Mouse (Mus musculus): Measurements from ENCODE around the gene Tmem86a. TPM values are rescaled to one million over a fixed set of nuclear protein-coding genes. Genes with fewer than 3 reads are reported as not detected.

Gene Tmem86a
- polyA plus RNA-seq, 1 experiment from 2014 or later, result 43.8 TPM

GRCm38 (mm10) chr7:47098044-47098443, 47.6 kb downstream of the Tmem86a start:
- Histone ChIP-seq H3K27me3 (replicated peaks; ENCODE audit: control insufficient read depth, insufficient read depth, low read length) (no peaks in the 10 kb centered on the region), H3K4me1 (replicated peaks; ENCODE audit: control insufficient read depth, insufficient read depth, low read length) (no peaks in the 10 kb centered on the region), H3K9me3 (ENCODE audit: control insufficient read depth) (no peaks in the 10 kb centered on the region), H3K27ac (ENCODE audit: low read depth, low read length) (no peak overlapping the region), H3K4me2 (replicated peaks; ENCODE audit: low read depth) (no peak overlapping the region), H3K4me3 (ENCODE audit: low read depth, low read length) (no peak overlapping the region), H3K9ac (ENCODE audit: low read depth, low read length) (no peak overlapping the region), H3K36me3 (ENCODE audit: control insufficient read depth, insufficient read depth) (no peaks in the 10 kb centered on the region)
- no peak for ATAC-seq
- TF ChIP-seq CTCF (IDR thresholded peaks at IDR 0.05; ENCODE audit: low read depth), result no peak
- WGBS, result 62% methylated on average over 7 of the region's 7 CpGs

GRCm38 (mm10) chr7:47099306-47099705, 48.9 kb downstream of the Tmem86a start:
- ATAC-seq, result no peak
- H3K9me3 ChIP-seq (ENCODE audit: control insufficient read depth), result no peaks in the 10 kb centered on the region
- WGBS, result 79% methylated on average over 7 of the region's 7 CpGs
- H3K9ac ChIP-seq (ENCODE audit: low read depth, low read length), result no peak overlapping the region
- H3K27me3 ChIP-seq (replicated peaks; ENCODE audit: control insufficient read depth, insufficient read depth, low read length), result no peaks in the 10 kb centered on the region
- TF ChIP-seq CTCF (IDR thresholded peaks at IDR 0.05; ENCODE audit: low read depth), result no peak
- H3K27ac ChIP-seq (ENCODE audit: low read depth, low read length), result no peak overlapping the region
- no peaks in the 10 kb centered on the region for H3K36me3 ChIP-seq (ENCODE audit: control insufficient read depth, insufficient read depth)
- no peaks in the 10 kb centered on the region for H3K4me1 ChIP-seq (replicated peaks; ENCODE audit: control insufficient read depth, insufficient read depth, low read length)
- no peak overlapping the region for H3K4me3 ChIP-seq (ENCODE audit: low read depth, low read length)
- no peak overlapping the region for H3K4me2 ChIP-seq (replicated peaks; ENCODE audit: low read depth)

GRCm38 (mm10) chr7:47100615-47101014, 50.2 kb downstream of the Tmem86a start:
- Histone ChIP-seq H3K4me1 (replicated peaks; ENCODE audit: control insufficient read depth, insufficient read depth, low read length) (no peaks in the 10 kb centered on the region), H3K27me3 (replicated peaks; ENCODE audit: control insufficient read depth, insufficient read depth, low read length) (no peaks in the 10 kb centered on the region), H3K4me3 (ENCODE audit: low read depth, low read length) (no peak overlapping the region), H3K27ac (ENCODE audit: low read depth, low read length) (no peak overlapping the region), H3K36me3 (ENCODE audit: control insufficient read depth, insufficient read depth) (no peaks in the 10 kb centered on the region), H3K4me2 (replicated peaks; ENCODE audit: low read depth) (no peak overlapping the region), H3K9me3 (ENCODE audit: control insufficient read depth) (no peaks in the 10 kb centered on the region), H3K9ac (ENCODE audit: low read depth, low read length) (no peak overlapping the region)
- no peak for TF ChIP-seq CTCF (IDR thresholded peaks at IDR 0.05; ENCODE audit: low read depth)
- no peak for ATAC-seq
- 63% methylated on average over 6 of the region's 6 CpGs for WGBS

- no peak for TF ChIP-seq CTCF (IDR thresholded peaks at IDR 0.05; ENCODE audit: low read depth)
- Histone ChIP-seq H3K27me3 (replicated peaks; ENCODE audit: control insufficient read depth, insufficient read depth, low read length) (no peaks in the 10 kb centered on the region), H3K9me3 (ENCODE audit: control insufficient read depth) (no peaks in the 10 kb centered on the region), H3K4me1 (replicated peaks; ENCODE audit: control insufficient read depth, insufficient read depth, low read length) (no peaks in the 10 kb centered on the region), H3K4me3 (ENCODE audit: low read depth, low read length) (no peak overlapping the region), H3K36me3 (ENCODE audit: control insufficient read depth, insufficient read depth) (no peaks in the 10 kb centered on the region), H3K9ac (ENCODE audit: low read depth, low read length) (no peak overlapping the region), H3K27ac (ENCODE audit: low read depth, low read length) (no peak overlapping the region), H3K4me2 (replicated peaks; ENCODE audit: low read depth) (no peak overlapping the region)
- WGBS, result 70% methylated on average over 2 of the region's 2 CpGs
- ATAC-seq, result no peak
These were observed 52.6 kb downstream of the Tmem86a start for GRCm38 (mm10) chr7:47102970-47103369.

GRCm38 (mm10) chr7:47103671-47104414, 53.4 kb downstream of the Tmem86a start:
- no peaks in the 10 kb centered on the region for H3K27me3 ChIP-seq (replicated peaks; ENCODE audit: control insufficient read depth, insufficient read depth, low read length)
- H3K9me3 ChIP-seq (ENCODE audit: control insufficient read depth), result no peaks in the 10 kb centered on the region
- no peaks in the 10 kb centered on the region for H3K4me1 ChIP-seq (replicated peaks; ENCODE audit: control insufficient read depth, insufficient read depth, low read length)
- no peak overlapping the region for H3K4me2 ChIP-seq (replicated peaks; ENCODE audit: low read depth)
- TF ChIP-seq CTCF (IDR thresholded peaks at IDR 0.05; ENCODE audit: low read depth), result no peak
- no peak for ATAC-seq
- H3K36me3 ChIP-seq (ENCODE audit: control insufficient read depth, insufficient read depth), result no peaks in the 10 kb centered on the region
- no peak overlapping the region for H3K27ac ChIP-seq (ENCODE audit: low read depth, low read length)
- H3K4me3 ChIP-seq (ENCODE audit: low read depth, low read length), result no peak overlapping the region
- no peak overlapping the region for H3K9ac ChIP-seq (ENCODE audit: low read depth, low read length)
- 74% methylated on average over 1 of the region's 1 CpGs for WGBS

Small RNA genes lying within 50 kb of the gene (microRNA-seq; reads per million reads assigned to microRNA genes)
- not detected for gene Mir7056

Other genes with a start within 250 kb of the Tmem86a start
- gene Ldha, start 209.1 kb upstream of the Tmem86a start, polyA plus RNA-seq (2015; fragmentation: Nextera tagmentation; extraction: Ambion mirVana), result 1,258 and 1,338 TPM in 2 replicates
- gene Ldhc, start 189.4 kb upstream of the Tmem86a start, polyA plus RNA-seq (2015; fragmentation: Nextera tagmentation; extraction: Ambion mirVana), result not detected in 2 replicates
- gene Tsg101, start 130.6 kb upstream of the Tmem86a start, polyA plus RNA-seq (2015; fragmentation: Nextera tagmentation; extraction: Ambion mirVana), result 100 and 107 TPM in 2 replicates
- 4.2 and 4.9 TPM in 2 replicates for gene Uevld, start 92.1 kb upstream of the Tmem86a start, polyA plus RNA-seq (2015; fragmentation: Nextera tagmentation; extraction: Ambion mirVana)
- gene Gm9999, start 67.0 kb upstream of the Tmem86a start, polyA plus RNA-seq (2015; fragmentation: Nextera tagmentation; extraction: Ambion mirVana), result not detected in 2 replicates
- gene Spty2d1, start 42.2 kb upstream of the Tmem86a start, polyA plus RNA-seq (2015; fragmentation: Nextera tagmentation; extraction: Ambion mirVana), result 8.0 and 10.3 TPM in 2 replicates
- gene Ptpn5, start 83.1 kb downstream of the Tmem86a start, polyA plus RNA-seq (2015; fragmentation: Nextera tagmentation; extraction: Ambion mirVana), result 0.48 and 0.69 TPM in 2 replicates
- gene Mrgpra6, start 154.3 kb downstream of the Tmem86a start, polyA plus RNA-seq (2015; fragmentation: Nextera tagmentation; extraction: Ambion mirVana), result not detected in 2 replicates
- not detected in 2 replicates for gene Mrgpra9, start 202.2 kb downstream of the Tmem86a start, polyA plus RNA-seq (2015; fragmentation: Nextera tagmentation; extraction: Ambion mirVana)

Data from intestine, postnatal 0 days (tissue).